Mouse (Mus musculus) CH12.LX (cell line): Measurements from ENCODE around the gene Gprin1. TPM values are rescaled to one million over a fixed set of nuclear protein-coding genes. Genes with fewer than 3 reads are reported as not detected.

Source experiments
- DNase-seq: peaks from one replicate; pipeline ENCODE4 v3.0.0-alpha.2; 2013; ENCODE audit errors: extremely low read depth
- H3K27ac ChIP-seq: 2 replicates; pipeline ENCODE4 v1.5.1; 2012; ENCODE audit warnings: low read depth, mild to moderate bottlenecking, control low read depth, moderate library complexity; ENCODE audit not compliant: insufficient read depth
- H3K27me3 ChIP-seq: replicated peaks from 2 replicates; pipeline ENCODE3; 2012; ENCODE audit warnings: inconsistent platforms
- H3K36me3 ChIP-seq, 2 experiments: replicated peaks in 1 of 2; 2 replicates each; pipeline versions ENCODE3 to v1.6.1; 2012; ENCODE audit warnings: inconsistent platforms in 1 of 2, low read length in 1 of 2, mild to moderate bottlenecking in 1 of 2, mixed read lengths in 1 of 2, moderate library complexity in 1 of 2; ENCODE audit not compliant: control insufficient read depth in 1 of 2, insufficient read depth in 1 of 2
- H3K4me1 ChIP-seq, 2 experiments: 2 replicates each; pipeline ENCODE4 v1.6.1; 2012; ENCODE audit warnings: inconsistent platforms in 1 of 2, moderate library complexity in 1 of 2; ENCODE audit not compliant: insufficient read depth in 2 of 2, control insufficient read depth in 1 of 2
- H3K4me2 ChIP-seq: 2 replicates; pipeline ENCODE4 v1.6.1; 2012; ENCODE audit warnings: low read depth, mild to moderate bottlenecking, control low read depth; ENCODE audit not compliant: poor library complexity, insufficient read depth, severe bottlenecking
- H3K4me3 ChIP-seq, 3 experiments: fragments of 150-350 bp in 1 of 3; sonication (generic) in 1 of 3; replicated peaks in 1 of 3; 2 replicates each; pipeline versions ENCODE3 to v1.5.1; 2011 to 2012; ENCODE audit warnings: low read depth in 2 of 3, low read length in 2 of 3, mild to moderate bottlenecking in 2 of 3, moderate library complexity in 2 of 3, control low read depth in 1 of 3, improper control_type of control experiment in 1 of 3, inconsistent platforms in 1 of 3, mixed read lengths in 1 of 3; ENCODE audit not compliant: poor library complexity in 1 of 3
- H3K79me2 ChIP-seq: replicated peaks from 2 replicates; pipeline ENCODE4 v1.6.1; 2012; ENCODE audit warnings: mild to moderate bottlenecking, moderate library complexity; ENCODE audit not compliant: control insufficient read depth, poor library complexity, insufficient read depth, severe bottlenecking; ENCODE audit errors: extremely low read depth
- H3K9ac ChIP-seq: 2 replicates; pipeline ENCODE4 v1.6.1; 2012; ENCODE audit warnings: low read depth, mild to moderate bottlenecking, control low read depth, moderate library complexity; ENCODE audit not compliant: insufficient read depth
- H3K9me3 ChIP-seq: replicated peaks from 2 replicates; pipeline ENCODE3; 2012; ENCODE audit warnings: low read length, inconsistent platforms, mixed read lengths
- BHLHE40 ChIP-seq: IDR thresholded peaks from 2 replicates; pipeline ENCODE4 v1.6.1; 2011; ENCODE audit warnings: mild to moderate bottlenecking, low read depth, low read length, improper control_type of control experiment
- CHD1 ChIP-seq: IDR thresholded peaks from 2 replicates; pipeline ENCODE4 v1.6.1; 2012; ENCODE audit warnings: low read depth, low read length, improper control_type of control experiment, inconsistent platforms
- CTCF ChIP-seq, 2 experiments: IDR thresholded peaks in 1 of 2; conservative IDR thresholded peaks in 1 of 2; 2 replicates each; pipeline ENCODE4 v1.5.1; 2011 to 2012; ENCODE audit warnings: low read depth in 2 of 2, low read length in 2 of 2, improper control_type of control experiment in 1 of 2, inconsistent platforms in 1 of 2, mild to moderate bottlenecking in 1 of 2, moderate library complexity in 1 of 2
- E2F4 ChIP-seq: IDR thresholded peaks from 2 replicates; pipeline ENCODE4 v1.6.1; 2011; ENCODE audit warnings: low read depth, low read length, improper control_type of control experiment; ENCODE audit not compliant: insufficient replicate concordance
- EP300 ChIP-seq: IDR thresholded peaks from 2 replicates; pipeline ENCODE4 v1.6.1; 2011; ENCODE audit warnings: low read length, improper control_type of control experiment
- ETS1 ChIP-seq: conservative IDR thresholded peaks from 2 replicates; pipeline ENCODE4 v1.6.1; 2012; ENCODE audit warnings: low read depth, mild to moderate bottlenecking, inconsistent platforms, low read length, improper control_type of control experiment, moderate library complexity
- GABPA ChIP-seq: IDR thresholded peaks from 2 replicates; pipeline ENCODE4 v1.6.1; 2012; ENCODE audit warnings: low read depth, low read length, improper control_type of control experiment, inconsistent platforms; ENCODE audit not compliant: insufficient replicate concordance
- HCFC1 ChIP-seq: IDR thresholded peaks from 2 replicates; pipeline ENCODE4 v1.6.1; 2012; ENCODE audit warnings: low read depth, mild to moderate bottlenecking, inconsistent platforms, low read length, improper control_type of control experiment
- IRF4 ChIP-seq: IDR thresholded peaks from 2 replicates; pipeline ENCODE4 v1.6.1; 2014; ENCODE audit warnings: low read depth, mild to moderate bottlenecking, inconsistent platforms, low read length, improper control_type of control experiment
- JUN ChIP-seq: IDR thresholded peaks from 2 replicates; pipeline ENCODE4 v1.6.1; 2011; ENCODE audit warnings: low read depth, mild to moderate bottlenecking, low read length, improper control_type of control experiment, moderate library complexity; ENCODE audit not compliant: insufficient read depth
- JUND ChIP-seq: conservative IDR thresholded peaks from 2 replicates; pipeline ENCODE4 v1.6.1; 2011; ENCODE audit warnings: low read depth, low read length, improper control_type of control experiment
- KAT2A ChIP-seq: IDR thresholded peaks from 2 replicates; pipeline ENCODE4 v1.6.1; 2012; ENCODE audit warnings: low read length, improper control_type of control experiment, inconsistent platforms; ENCODE audit not compliant: insufficient replicate concordance
- MAFK ChIP-seq: IDR thresholded peaks from 2 replicates; pipeline ENCODE4 v1.6.1; 2011; ENCODE audit warnings: low read length, improper control_type of control experiment; ENCODE audit not compliant: insufficient replicate concordance
- MAZ ChIP-seq: IDR thresholded peaks from 2 replicates; pipeline ENCODE4 v1.6.1; 2012; ENCODE audit warnings: low read depth, mild to moderate bottlenecking, inconsistent platforms, low read length, improper control_type of control experiment, moderate library complexity
- MXI1 ChIP-seq: IDR thresholded peaks from 2 replicates; pipeline ENCODE4 v1.6.1; 2011; ENCODE audit warnings: mild to moderate bottlenecking, low read depth, low read length, improper control_type of control experiment
- NELFE ChIP-seq: IDR thresholded peaks from 2 replicates; pipeline ENCODE4 v1.6.1; 2011; ENCODE audit warnings: low read depth, low read length, improper control_type of control experiment
- NRF1 ChIP-seq: IDR thresholded peaks from 2 replicates; pipeline ENCODE4 v1.6.1; 2014; ENCODE audit warnings: low read depth, mild to moderate bottlenecking, inconsistent platforms, low read length, improper control_type of control experiment, moderate library complexity
- PAX5 ChIP-seq: IDR thresholded peaks from 2 replicates; pipeline ENCODE4 v1.6.1; 2012; ENCODE audit warnings: low read length, inconsistent platforms, mixed read lengths
- POLR2A ChIP-seq: IDR thresholded peaks from 2 replicates; pipeline ENCODE4 v1.6.1; 2011; ENCODE audit warnings: low read depth, mild to moderate bottlenecking, improper control_type of control experiment, low read length
- POLR2AphosphoS2 ChIP-seq: IDR thresholded peaks from 2 replicates; pipeline ENCODE4 v1.6.1; 2011; ENCODE audit warnings: low read depth, low read length, improper control_type of control experiment
- RAD21 ChIP-seq: IDR thresholded peaks from 2 replicates; pipeline ENCODE4 v1.6.1; 2011; ENCODE audit warnings: low read depth, mild to moderate bottlenecking, low read length, improper control_type of control experiment, moderate library complexity
- RCOR1 ChIP-seq: conservative IDR thresholded peaks from 2 replicates; pipeline ENCODE4 v1.6.1; 2012; ENCODE audit warnings: low read depth, mild to moderate bottlenecking, inconsistent platforms, low read length, improper control_type of control experiment
- SIN3A ChIP-seq: IDR thresholded peaks from 2 replicates; pipeline ENCODE4 v1.6.1; 2012; ENCODE audit warnings: low read length, improper control_type of control experiment, inconsistent platforms
- SMC3 ChIP-seq: IDR thresholded peaks from 2 replicates; pipeline ENCODE4 v1.6.1; 2011; ENCODE audit warnings: low read depth, low read length, improper control_type of control experiment
- TBP ChIP-seq: conservative IDR thresholded peaks from 2 replicates; pipeline ENCODE4 v1.6.1; 2011; ENCODE audit warnings: low read depth, low read length, improper control_type of control experiment
- UBTF ChIP-seq: IDR thresholded peaks from 2 replicates; pipeline ENCODE4 v1.6.1; 2012; ENCODE audit warnings: low read depth, mild to moderate bottlenecking, inconsistent platforms, low read length, improper control_type of control experiment, moderate library complexity
- USF2 ChIP-seq: conservative IDR thresholded peaks from 2 replicates; pipeline ENCODE4 v1.6.1; 2011; ENCODE audit warnings: low read depth, low read length, improper control_type of control experiment
- ZKSCAN1 ChIP-seq: IDR thresholded peaks from 2 replicates; pipeline ENCODE4 v1.6.1; 2012; ENCODE audit warnings: low read depth, inconsistent platforms, low read length, improper control_type of control experiment, borderline replicate concordance
- ZMIZ1 ChIP-seq: IDR thresholded peaks from 2 replicates; pipeline ENCODE4 v1.6.1; 2012; ENCODE audit warnings: low read depth, mild to moderate bottlenecking, inconsistent platforms, low read length, improper control_type of control experiment
- ZNF384 ChIP-seq: IDR thresholded peaks from 2 replicates; pipeline ENCODE4 v1.6.1; 2012; ENCODE audit warnings: low read depth, low read length, improper control_type of control experiment, inconsistent platforms
- dilution Hi-C: fragments of 300-500 bp; cut with MboI; formaldehyde crosslinking; loops from 2 replicates; pipeline ENCODE4 v1.14.3; 2020; ENCODE audit warnings: low sequenced_read_pairs; ENCODE audit not compliant: extremely low pct_unique_long_range_greater_than_20kb, extremely low pct_ligation_motif_present
- in situ Hi-C: fragments of 300-500 bp; cut with MboI; formaldehyde crosslinking; loops from 3 replicates; pipeline ENCODE4 v1.14.3; 2019; ENCODE audit warnings: low sequenced_read_pairs, low pct_ligation_motif_present, low pct_unique_long_range_greater_than_20kb, mixed read lengths
- polyA plus RNA-seq: library from polyadenylated mRNA; unstranded; fragments of >175 nt; gene quantifications from 2 replicates; pipeline ENCODE4 v1.2.1, GENCODE M21; 2012; ENCODE audit warnings: low read depth; ENCODE audit not compliant: insufficient read length
- total RNA-seq, 2 experiments: library from RNA; depleted of rRNA; stranded (reverse); fragments of 300-350 nt in 1 of 2; fragments of >200 nt in 1 of 2; gene quantifications; 2 replicates each; pipeline ENCODE4 v1.2.3; 2012 to 2014

Gene Gprin1
- total and polyA plus RNA-seq, 3 experiments = not detected

DNA sequence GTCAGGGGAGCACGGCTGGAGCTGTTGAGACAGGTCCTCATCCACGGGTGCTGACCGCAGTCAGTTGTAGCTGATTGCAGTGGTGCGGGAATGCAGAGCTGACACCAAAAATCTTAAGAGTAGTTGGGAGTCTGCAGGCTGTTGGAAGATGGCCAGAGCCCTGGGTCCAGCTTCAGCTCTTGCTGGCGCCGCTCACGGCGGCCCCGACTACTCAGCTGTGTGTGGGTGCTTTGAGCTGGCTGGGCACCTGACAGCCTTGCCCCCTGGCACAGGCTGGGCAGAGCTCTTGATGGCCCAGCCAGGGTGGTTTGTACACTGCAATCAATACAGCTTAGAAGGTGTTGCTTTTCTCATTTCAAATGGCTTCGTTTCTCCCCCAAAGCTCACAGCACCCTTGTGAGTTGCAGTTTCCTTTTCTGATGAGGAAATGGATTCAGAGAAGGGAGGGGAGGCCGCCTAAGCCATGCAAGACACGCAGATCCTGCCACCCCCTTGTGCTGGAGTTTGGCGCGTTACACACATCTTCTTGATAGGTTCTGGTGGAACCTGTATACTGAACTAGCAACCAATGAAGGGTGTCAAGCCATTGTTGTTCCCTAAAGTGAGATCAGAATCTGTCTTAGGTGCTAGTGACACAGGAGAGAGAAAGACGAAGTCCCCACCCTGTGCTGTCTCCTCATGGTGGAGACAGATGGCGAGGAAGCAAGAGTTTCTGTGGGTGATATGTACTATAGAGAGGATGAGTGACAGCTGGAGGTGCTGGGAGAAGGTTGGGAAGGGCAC, 48.4 kb upstream of the Gprin1 start:
- in situ Hi-C loops = loop anchor here (10.0 kb wide), 1 partner anchor 377 kb away; no protein-coding TSS in a partner anchor
- no peak overlapping the region for H3K4me2 ChIP-seq
- H3K79me2 ChIP-seq = no peaks in the 10 kb centered on the region
- no peak overlapping the region for H3K27ac ChIP-seq
- no peak for DNase-seq
- H3K27me3 ChIP-seq = peaks cover 81% of the 10 kb centered on the region
- dilution Hi-C loops = no loop called here
- no peak for TF ChIP-seq ETS1
- TF ChIP-seq KAT2A = no peak
- TF ChIP-seq JUND = no peak
- no peak for TF ChIP-seq UBTF
- no peak for TF ChIP-seq MXI1
- no peak for TF ChIP-seq EP300
- TF ChIP-seq NRF1 = no peak
- TF ChIP-seq MAZ = no peak
- TF ChIP-seq RAD21 = no peak
- TF ChIP-seq USF2 = no peak
- TF ChIP-seq CTCF (conservative IDR thresholded peaks at IDR 0.05 in 1 of 2, IDR thresholded peaks at IDR 0.05 in 1 of 2; ENCODE audit: low read depth in 2 of 2, low read length in 2 of 2) = no peak
- TF ChIP-seq CHD1 = no peak
- TF ChIP-seq E2F4 = no peak
- TF ChIP-seq POLR2AphosphoS2 = no peak
- no peak for TF ChIP-seq NELFE
- TF ChIP-seq TBP = no peak
- TF ChIP-seq GABPA = no peak
- TF ChIP-seq POLR2A = no peak
- TF ChIP-seq RCOR1 = no peak
- no peak for TF ChIP-seq HCFC1
- no peaks in the 10 kb centered on the region for H3K4me1 ChIP-seq
- no peaks in the 10 kb centered on the region for H3K36me3 ChIP-seq
- no peak overlapping the region for H3K4me3 ChIP-seq
- no peak overlapping the region for H3K9ac ChIP-seq
- peaks cover 11% of the 10 kb centered on the region for H3K9me3 ChIP-seq

DNA sequence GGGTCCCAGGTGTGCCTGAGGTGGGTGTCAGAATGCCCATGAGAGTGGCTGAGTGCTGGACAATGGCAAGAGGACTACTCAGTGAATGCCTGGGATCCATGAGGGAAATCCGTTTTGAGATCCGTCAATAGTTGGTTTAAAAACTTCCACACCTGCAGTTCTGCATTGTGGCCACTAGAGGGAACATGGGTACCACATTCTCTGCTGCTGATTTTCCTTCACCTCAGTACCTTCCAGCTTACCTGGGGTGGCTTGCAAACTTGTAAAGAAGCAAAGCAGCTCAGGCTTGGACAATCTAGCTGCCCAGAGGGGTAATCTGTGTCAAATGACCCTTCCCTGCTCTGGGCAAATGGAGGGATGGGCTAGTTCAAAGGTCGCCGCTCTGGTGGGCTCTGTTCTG, 47.7 kb upstream of the Gprin1 start:
- H3K9ac ChIP-seq = no peak overlapping the region
- H3K9me3 ChIP-seq = peaks cover 7% of the 10 kb centered on the region
- dilution Hi-C loops (no loop called here), in situ Hi-C loops (loop anchor here (10.0 kb wide), 1 partner anchor 377 kb away; no protein-coding TSS in a partner anchor)
- DNase-seq = peak; percentile 39
- no peaks in the 10 kb centered on the region for H3K36me3 ChIP-seq
- no peak overlapping the region for H3K27ac ChIP-seq
- H3K4me1 ChIP-seq = no peaks in the 10 kb centered on the region
- H3K4me3 ChIP-seq = no peak overlapping the region
- H3K79me2 ChIP-seq = no peaks in the 10 kb centered on the region
- no peak overlapping the region for H3K4me2 ChIP-seq
- H3K27me3 ChIP-seq = peaks cover 80% of the 10 kb centered on the region
- TF ChIP-seq JUN (no peak), GABPA (no peak), RCOR1 (no peak), IRF4 (peak; percentile 24; the same call in 1 of the 2 replicates), TBP (no peak), BHLHE40 (no peak), SIN3A (no peak), JUND (0 out of 2 replicates have a peak, but pooled peaks have one; percentile 18), ZKSCAN1 (no peak), PAX5 (no peak), SMC3 (peak; percentile 81), ZMIZ1 (no peak), ETS1 (no peak), MAZ (no peak), MAFK (no peak), RAD21 (peak; percentile 92), HCFC1 (no peak), NRF1 (no peak), E2F4 (no peak), ZNF384 (0 out of 2 replicates have a peak, but pooled peaks have one; percentile 18), NELFE (peak; percentile 56; the same call in 1 of the 2 replicates), POLR2A (no peak)
